Mouse (Mus musculus): Measurements from ENCODE around the gene Olfr507. TPM values are rescaled to one million over a fixed set of nuclear protein-coding genes. Genes with fewer than 3 reads are reported as not detected.
"Not testable (repeated sequence)": the region's sequence is repeated elsewhere in the genome, so short reads cannot be mapped to it uniquely, and the experiment has no call there.

Gene Olfr507
- polyA plus RNA-seq (2015; fragmentation: Nextera tagmentation; extraction: Ambion mirVana), result not detected in 2 replicates

GRCm38 (mm10) chr7:108621514-108621913 lies at the start of gene Olfr507:
Gene Olfr507, plus strand, starts transcription at chr7:108621814.
- H3K27ac ChIP-seq (ENCODE audit: low read length), result no peak within 1 kb of the TSS
- no peaks in the 10 kb centered on the region for H3K27me3 ChIP-seq (ENCODE audit: insufficient read depth, low read length)
- no peak within 1 kb of the TSS for H3K4me3 ChIP-seq (ENCODE audit: low read length)
- no peaks in the 10 kb centered on the region for H3K9me3 ChIP-seq (ENCODE audit: low read length)
- 69% methylated on average over 2 of the region's 2 CpGs for WGBS
- no peak within 1 kb of the TSS for H3K9ac ChIP-seq (replicated peaks; ENCODE audit: low read length)
- no peak for ATAC-seq (ENCODE audit: low FRiP score, low TSS enrichment)
- H3K36me3 ChIP-seq (ENCODE audit: insufficient read depth, low read length), result no peaks in the 10 kb centered on the region
- H3K4me2 ChIP-seq (replicated peaks; ENCODE audit: low read depth, low read length), result no peak within 1 kb of the TSS
- H3K4me1 ChIP-seq (ENCODE audit: insufficient read depth, low read length), result no peaks in the 10 kb centered on the region

- no peaks in the 10 kb centered on the region for H3K36me3 ChIP-seq (ENCODE audit: insufficient read depth, low read length)
- no peak for ATAC-seq (ENCODE audit: low FRiP score, low TSS enrichment)
- H3K27ac ChIP-seq (ENCODE audit: low read length), result no peak overlapping the region
- no peak overlapping the region for H3K4me3 ChIP-seq (ENCODE audit: low read length)
- no peaks in the 10 kb centered on the region for H3K27me3 ChIP-seq (ENCODE audit: insufficient read depth, low read length)
- WGBS, result 82% methylated on average over 1 of the region's 1 CpGs
- no peak overlapping the region for H3K4me2 ChIP-seq (replicated peaks; ENCODE audit: low read depth, low read length)
- H3K9ac ChIP-seq (replicated peaks; ENCODE audit: low read length), result no peak overlapping the region
- no peaks in the 10 kb centered on the region for H3K9me3 ChIP-seq (ENCODE audit: low read length)
- H3K4me1 ChIP-seq (ENCODE audit: insufficient read depth, low read length), result no peaks in the 10 kb centered on the region
These were observed 31.8 kb upstream of the Olfr507 start for GRCm38 (mm10) chr7:108589797-108590196.

- WGBS, result 77% methylated on average over 3 of the region's 3 CpGs
- H3K27me3 ChIP-seq (ENCODE audit: insufficient read depth, low read length); H3K36me3 ChIP-seq (ENCODE audit: insufficient read depth, low read length); H3K9me3 ChIP-seq (ENCODE audit: low read length); H3K27ac ChIP-seq (ENCODE audit: low read length); H3K4me1 ChIP-seq (ENCODE audit: insufficient read depth, low read length); ATAC-seq (ENCODE audit: low FRiP score, low TSS enrichment); H3K9ac ChIP-seq (replicated peaks; ENCODE audit: low read length); H3K4me3 ChIP-seq (ENCODE audit: low read length); H3K4me2 ChIP-seq (replicated peaks; ENCODE audit: low read depth, low read length): not testable (repeated sequence)
These were observed 19.7 kb upstream of the Olfr507 start for GRCm38 (mm10) chr7:108601916-108602315.

GRCm38 (mm10) chr7:108610487-108610886 lies 11.1 kb upstream of the Olfr507 start, which contains the start of gene Olfr506:
Gene Olfr506, plus strand, starts transcription at chr7:108610787.
- no peaks in the 10 kb centered on the region for H3K36me3 ChIP-seq (ENCODE audit: insufficient read depth, low read length)
- H3K4me2 ChIP-seq (replicated peaks; ENCODE audit: low read depth, low read length), result no peak within 1 kb of the TSS
- ATAC-seq (ENCODE audit: low FRiP score, low TSS enrichment), result no peak
- H3K4me1 ChIP-seq (ENCODE audit: insufficient read depth, low read length), result no peaks in the 10 kb centered on the region
- H3K27ac ChIP-seq (ENCODE audit: low read length), result no peak within 1 kb of the TSS
- H3K27me3 ChIP-seq (ENCODE audit: insufficient read depth, low read length), result no peaks in the 10 kb centered on the region
- H3K9ac ChIP-seq (replicated peaks; ENCODE audit: low read length), result no peak within 1 kb of the TSS
- no peaks in the 10 kb centered on the region for H3K9me3 ChIP-seq (ENCODE audit: low read length)
- no peak within 1 kb of the TSS for H3K4me3 ChIP-seq (ENCODE audit: low read length)

GRCm38 (mm10) chr7:108614110-108614509 lies 7.5 kb upstream of the Olfr507 start:
- no peak overlapping the region for H3K27ac ChIP-seq (ENCODE audit: low read length)
- no peaks in the 10 kb centered on the region for H3K27me3 ChIP-seq (ENCODE audit: insufficient read depth, low read length)
- H3K9ac ChIP-seq (replicated peaks; ENCODE audit: low read length), result no peak overlapping the region
- H3K4me1 ChIP-seq (ENCODE audit: insufficient read depth, low read length), result no peaks in the 10 kb centered on the region
- H3K4me3 ChIP-seq (ENCODE audit: low read length), result no peak overlapping the region
- ATAC-seq (ENCODE audit: low FRiP score, low TSS enrichment), result no peak
- no peaks in the 10 kb centered on the region for H3K36me3 ChIP-seq (ENCODE audit: insufficient read depth, low read length)
- WGBS, result 90% methylated on average over 2 of the region's 2 CpGs
- H3K9me3 ChIP-seq (ENCODE audit: low read length), result no peaks in the 10 kb centered on the region
- no peak overlapping the region for H3K4me2 ChIP-seq (replicated peaks; ENCODE audit: low read depth, low read length)

- H3K27ac ChIP-seq (ENCODE audit: low read length); ATAC-seq (ENCODE audit: low FRiP score, low TSS enrichment); H3K4me3 ChIP-seq (ENCODE audit: low read length); H3K4me1 ChIP-seq (ENCODE audit: insufficient read depth, low read length); H3K9ac ChIP-seq (replicated peaks; ENCODE audit: low read length); H3K27me3 ChIP-seq (ENCODE audit: insufficient read depth, low read length); H3K36me3 ChIP-seq (ENCODE audit: insufficient read depth, low read length); H3K4me2 ChIP-seq (replicated peaks; ENCODE audit: low read depth, low read length); H3K9me3 ChIP-seq (ENCODE audit: low read length): not testable (repeated sequence)
- 54% methylated on average over 3 of the region's 3 CpGs for WGBS
These were observed 4.8 kb upstream of the Olfr507 start for GRCm38 (mm10) chr7:108616781-108617180.

GRCm38 (mm10) chr7:108629694-108630093 lies 8.1 kb downstream of the Olfr507 start, which contains the start of gene Olfr508:
Gene Olfr508, plus strand, starts transcription at chr7:108629994.
- Histone ChIP-seq H3K9ac (replicated peaks; ENCODE audit: low read length) (no peak within 1 kb of the TSS), H3K36me3 (ENCODE audit: insufficient read depth, low read length) (no peaks in the 10 kb centered on the region), H3K9me3 (ENCODE audit: low read length) (no peaks in the 10 kb centered on the region), H3K27me3 (ENCODE audit: insufficient read depth, low read length) (no peaks in the 10 kb centered on the region), H3K4me2 (replicated peaks; ENCODE audit: low read depth, low read length) (no peak within 1 kb of the TSS), H3K4me3 (ENCODE audit: low read length) (no peak within 1 kb of the TSS), H3K4me1 (ENCODE audit: insufficient read depth, low read length) (no peaks in the 10 kb centered on the region), H3K27ac (ENCODE audit: low read length) (no peak within 1 kb of the TSS)
- no peak for ATAC-seq (ENCODE audit: low FRiP score, low TSS enrichment)
- 75% methylated on average over 3 of the region's 3 CpGs for WGBS

GRCm38 (mm10) chr7:108651806-108652205 lies 30.2 kb downstream of the Olfr507 start, which contains the start of gene Olfr509:
Gene Olfr509, minus strand, starts transcription at chr7:108651906.
- Histone ChIP-seq H3K27ac (ENCODE audit: low read length) (no peak within 1 kb of the TSS), H3K9ac (replicated peaks; ENCODE audit: low read length) (no peak within 1 kb of the TSS), H3K27me3 (ENCODE audit: insufficient read depth, low read length) (no peaks in the 10 kb centered on the region), H3K4me2 (replicated peaks; ENCODE audit: low read depth, low read length) (no peak within 1 kb of the TSS), H3K9me3 (ENCODE audit: low read length) (no peaks in the 10 kb centered on the region), H3K36me3 (ENCODE audit: insufficient read depth, low read length) (no peaks in the 10 kb centered on the region), H3K4me1 (ENCODE audit: insufficient read depth, low read length) (no peaks in the 10 kb centered on the region), H3K4me3 (ENCODE audit: low read length) (no peak within 1 kb of the TSS)
- ATAC-seq (ENCODE audit: low FRiP score, low TSS enrichment), result no peak

GRCm38 (mm10) chr7:108662419-108662818 lies 40.8 kb downstream of the Olfr507 start:
- Histone ChIP-seq H3K4me3 (ENCODE audit: low read length) (no peak overlapping the region), H3K9ac (replicated peaks; ENCODE audit: low read length) (no peak overlapping the region), H3K4me2 (replicated peaks; ENCODE audit: low read depth, low read length) (no peak overlapping the region), H3K27me3 (ENCODE audit: insufficient read depth, low read length) (no peaks in the 10 kb centered on the region), H3K36me3 (ENCODE audit: insufficient read depth, low read length) (no peaks in the 10 kb centered on the region), H3K27ac (ENCODE audit: low read length) (no peak overlapping the region), H3K9me3 (ENCODE audit: low read length) (no peaks in the 10 kb centered on the region), H3K4me1 (ENCODE audit: insufficient read depth, low read length) (no peaks in the 10 kb centered on the region)
- no peak for ATAC-seq (ENCODE audit: low FRiP score, low TSS enrichment)
- 92% methylated on average over 3 of the region's 3 CpGs for WGBS

- Histone ChIP-seq H3K36me3 (ENCODE audit: insufficient read depth, low read length) (no peaks in the 10 kb centered on the region), H3K4me3 (ENCODE audit: low read length) (no peak within 1 kb of the TSS), H3K9me3 (ENCODE audit: low read length) (no peaks in the 10 kb centered on the region), H3K27ac (ENCODE audit: low read length) (no peak within 1 kb of the TSS), H3K9ac (replicated peaks; ENCODE audit: low read length) (no peak within 1 kb of the TSS), H3K4me1 (ENCODE audit: insufficient read depth, low read length) (no peaks in the 10 kb centered on the region), H3K27me3 (ENCODE audit: insufficient read depth, low read length) (no peaks in the 10 kb centered on the region), H3K4me2 (replicated peaks; ENCODE audit: low read depth, low read length) (no peak within 1 kb of the TSS)
- ATAC-seq (ENCODE audit: low FRiP score, low TSS enrichment), result no peak
- 93% methylated on average over 1 of the region's 1 CpGs for WGBS
These were observed 44.5 kb downstream of the Olfr507 start, which contains the start of gene Olfr510 for GRCm38 (mm10) chr7:108666118-108666517. Gene Olfr510, plus strand, starts transcription at chr7:108666418.
